Mouse (Mus musculus) brain, embryonic 14.5 days (tissue): Measurements from ENCODE around the gene Gm3327.
"Not testable (repeated sequence)": the region's sequence is repeated elsewhere in the genome, so short reads cannot be mapped to it uniquely, and the experiment has no call there.

Experiments
- CTCF ChIP-seq: fragments of 200-500 bp; IDR thresholded peaks from 2 replicates; pipeline ENCODE4 v1.5.1; 2012; ENCODE audit warnings: inconsistent platforms, mild to moderate bottlenecking, moderate library complexity, borderline replicate concordance; ENCODE audit not compliant: insufficient read depth, insufficient read length; ENCODE audit errors: extremely low read depth
- POLR2A ChIP-seq: fragments of 200-500 bp; IDR thresholded peaks from 2 replicates; pipeline ENCODE4 v1.6.1; 2012; ENCODE audit warnings: mild to moderate bottlenecking, inconsistent platforms, borderline replicate concordance; ENCODE audit not compliant: poor library complexity, insufficient read depth, insufficient read length, severe bottlenecking; ENCODE audit errors: extremely low read depth

DNA sequence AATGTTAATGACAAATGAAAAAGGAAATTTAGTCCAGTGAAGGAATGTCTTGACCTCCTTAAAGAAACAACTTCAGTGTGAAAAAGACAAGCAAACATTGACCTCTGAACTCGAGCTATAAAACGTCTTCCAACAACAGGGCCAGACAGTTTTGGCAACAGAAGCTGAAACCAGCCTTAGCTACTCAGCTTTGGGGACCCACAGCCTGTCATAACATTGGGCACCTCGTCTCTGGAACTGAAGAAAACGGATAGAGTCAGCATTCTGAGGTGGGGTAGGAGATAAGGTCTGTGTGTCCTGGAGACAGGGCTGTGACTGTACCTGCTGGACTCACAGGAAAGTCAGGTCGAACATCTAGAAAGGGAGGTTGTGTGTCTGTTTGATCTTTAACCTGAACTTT is 29.2 kb upstream of the Gm3327 start:
- not testable (repeated sequence) for TF ChIP-seq CTCF, POLR2A
